Mouse (Mus musculus): Measurements from ENCODE around the gene Mog.
"Not testable (repeated sequence)": the region's sequence is repeated elsewhere in the genome, so short reads cannot be mapped to it uniquely, and the experiment has no call there.

The Mog gene

DNA sequence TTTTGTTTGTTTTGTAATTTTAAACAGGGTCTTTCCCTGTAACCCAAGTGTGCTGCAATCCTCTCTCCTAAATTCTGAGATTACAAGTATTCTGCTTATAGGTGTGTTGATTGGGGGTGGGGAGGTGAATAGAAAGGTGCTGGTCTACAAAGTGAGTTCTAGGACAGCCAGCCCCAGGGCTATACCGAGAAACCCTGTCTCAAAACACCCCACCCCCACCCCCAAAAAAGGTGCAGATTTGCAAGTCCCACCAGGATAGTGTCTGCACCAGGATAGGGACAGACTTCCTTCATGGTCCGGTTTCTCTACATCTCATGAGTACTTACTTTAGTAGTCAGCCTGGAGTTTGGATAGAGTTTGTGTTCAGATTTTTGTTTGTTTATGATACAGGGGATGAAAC lies 24.7 kb downstream of the Mog start:
- in situ Hi-C loops (cut with MboI, MseI), result no loop called here

DNA sequence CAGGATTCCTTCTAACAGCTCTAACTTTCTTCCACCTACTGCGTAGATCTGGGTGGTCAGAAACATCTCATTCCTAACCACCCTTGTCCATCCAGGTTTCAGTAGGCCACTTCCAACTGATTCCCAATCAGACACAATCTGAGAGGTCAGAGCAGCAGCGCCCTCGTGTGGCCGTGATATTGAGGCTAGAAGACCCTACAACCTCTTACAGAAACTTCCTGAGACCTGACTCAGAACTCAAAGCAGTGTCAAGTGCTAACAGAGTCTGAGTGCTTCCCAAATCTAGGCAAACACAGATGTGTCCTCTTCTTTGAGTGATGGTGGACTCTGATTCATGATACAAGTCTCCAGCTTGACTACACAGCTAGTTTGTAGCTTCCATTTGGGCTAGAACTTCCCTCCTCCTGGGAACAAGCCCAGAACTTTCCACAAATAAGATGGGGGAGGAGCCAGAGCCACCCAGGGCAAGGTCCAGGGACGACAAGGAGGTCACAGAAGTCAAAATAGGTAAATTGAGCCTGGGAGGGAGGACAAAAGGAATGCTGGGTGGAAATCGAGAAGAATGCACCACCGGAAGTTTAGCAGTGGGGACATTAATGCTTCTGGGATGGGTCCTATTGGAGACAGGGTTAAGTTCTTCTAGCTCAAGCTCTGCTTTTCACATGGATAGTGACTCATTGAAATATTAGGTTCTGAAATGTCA lies 26.0 kb downstream of the Mog start:
- in situ Hi-C loops (cut with MboI, MseI), result no loop called here

DNA sequence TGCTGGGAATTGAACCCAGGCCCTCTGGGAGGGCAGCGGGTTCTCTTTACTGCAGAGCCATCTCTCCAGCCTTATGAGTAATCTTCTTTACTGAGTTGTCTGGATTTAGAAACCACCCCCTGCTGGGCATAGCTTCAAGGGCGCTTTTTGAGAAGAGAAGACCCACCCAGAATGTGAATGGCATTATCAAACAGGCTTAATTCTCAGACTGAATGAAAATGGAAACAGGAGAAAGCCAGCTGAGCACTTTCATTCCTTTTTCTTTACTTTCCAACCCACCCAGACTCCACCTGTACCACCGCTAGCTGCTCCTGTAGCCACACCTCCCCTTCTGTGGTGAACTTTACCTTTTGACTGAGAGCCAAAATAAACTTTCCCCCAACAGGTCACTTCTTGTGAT lies 27.8 kb downstream of the Mog start:
- in situ Hi-C loops (cut with MboI, MseI), result no loop called here

DNA sequence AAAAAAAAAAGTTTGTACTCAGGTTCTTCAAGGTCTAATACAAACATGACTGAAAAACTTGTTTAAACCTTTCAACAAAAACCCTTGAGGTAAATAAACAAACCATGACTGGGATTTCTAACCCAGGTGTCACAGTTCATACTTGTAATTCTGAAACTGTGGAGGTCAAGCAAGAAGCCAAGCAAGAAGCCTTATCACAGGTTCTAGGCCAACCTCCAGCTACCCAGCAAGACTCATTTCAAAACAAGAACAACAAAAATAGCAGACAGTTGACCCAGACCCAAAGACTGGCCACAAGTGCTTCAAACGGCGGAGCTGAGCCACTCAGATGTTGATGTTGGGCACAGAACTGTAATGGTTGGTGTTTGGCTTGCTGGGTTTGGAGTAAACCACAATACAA lies 28.7 kb downstream of the Mog start:
- in situ Hi-C loops (cut with MboI, MseI), result no loop called here

DNA sequence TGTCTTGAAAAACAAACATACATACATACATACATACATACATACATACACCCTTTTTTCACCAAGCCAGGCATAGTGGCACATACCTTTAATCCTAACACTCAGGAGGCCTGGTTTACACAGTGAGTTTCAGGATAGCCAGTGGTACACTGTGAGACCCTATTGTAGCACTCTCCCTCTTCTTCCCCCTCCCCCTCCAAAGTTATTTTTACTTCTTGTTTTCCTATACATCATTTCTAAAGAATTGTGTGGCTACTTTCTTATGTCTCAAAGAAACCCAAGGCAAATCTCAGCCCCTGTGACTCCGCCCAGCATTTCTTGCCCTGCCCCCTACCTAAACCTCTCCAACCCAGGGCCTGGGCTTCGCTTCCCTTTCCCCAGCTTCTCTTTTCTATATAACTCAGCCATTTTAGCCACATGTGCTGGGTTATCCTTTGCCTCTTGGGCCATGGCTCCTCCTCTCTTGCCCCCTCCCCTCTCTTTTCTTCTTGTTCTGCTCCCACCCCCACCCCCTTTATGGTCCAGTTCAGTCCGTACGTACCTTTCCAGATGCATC lies 29.4 kb downstream of the Mog start:
- in situ Hi-C loops (cut with MboI, MseI), result no loop called here

DNA sequence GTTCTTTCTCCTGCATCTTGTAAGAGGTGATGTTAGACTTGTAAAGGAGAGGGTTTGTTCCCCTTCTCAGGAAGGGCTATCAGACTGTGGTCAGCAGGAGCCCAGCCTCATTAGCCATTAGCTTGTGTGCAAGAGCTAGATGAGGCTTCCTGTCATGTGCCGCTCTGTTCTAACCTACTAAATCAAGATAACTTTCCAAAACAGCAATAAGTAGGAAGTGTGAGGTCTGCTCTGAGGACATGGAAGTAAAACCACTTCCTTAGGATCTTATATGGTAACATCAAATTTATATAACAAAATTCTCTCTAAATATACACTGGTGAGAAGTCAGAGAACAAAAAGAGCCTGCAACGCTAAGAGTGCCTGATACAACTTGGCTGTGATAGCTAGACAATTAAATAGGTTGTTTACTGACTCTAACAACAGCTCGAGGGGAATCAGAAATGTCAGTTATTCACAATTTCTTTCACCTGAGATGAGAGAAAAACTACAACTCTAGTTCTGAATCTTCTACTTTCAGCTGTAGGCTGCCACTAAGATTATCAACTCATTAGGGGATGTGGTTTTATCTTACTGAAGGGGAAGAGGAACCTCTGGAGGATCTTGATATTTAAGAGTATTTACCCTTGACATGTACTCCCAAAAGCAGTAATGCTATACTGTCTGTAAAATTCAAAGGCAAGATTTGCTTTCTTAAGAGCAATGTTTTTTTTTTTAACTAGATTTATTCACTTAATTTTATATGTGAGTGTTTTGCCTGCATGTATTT lies 30.7 kb downstream of the Mog start:
- in situ Hi-C loops (cut with MboI, MseI), result no loop called here

DNA sequence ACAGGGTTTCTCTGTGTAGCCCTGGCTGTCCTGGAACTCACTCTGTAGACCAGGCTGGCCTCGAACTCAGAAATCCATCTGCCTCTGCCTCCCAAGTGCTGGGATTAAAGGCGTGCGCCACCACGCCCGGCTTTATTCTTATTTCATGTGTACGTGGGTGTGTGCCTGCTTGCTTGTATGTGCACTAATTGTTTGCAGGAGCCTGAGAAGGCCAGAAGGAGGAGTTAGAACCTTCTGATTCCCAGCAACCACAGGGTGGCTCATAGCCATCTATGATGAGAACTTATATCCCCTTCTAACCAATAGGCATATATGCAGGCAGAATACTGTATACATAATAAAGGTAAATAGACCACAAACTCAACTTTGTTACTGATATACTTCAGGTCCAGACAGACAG lies 32.6 kb downstream of the Mog start:
- in situ Hi-C loops (cut with MboI, MseI), result not testable (repeated sequence)

DNA sequence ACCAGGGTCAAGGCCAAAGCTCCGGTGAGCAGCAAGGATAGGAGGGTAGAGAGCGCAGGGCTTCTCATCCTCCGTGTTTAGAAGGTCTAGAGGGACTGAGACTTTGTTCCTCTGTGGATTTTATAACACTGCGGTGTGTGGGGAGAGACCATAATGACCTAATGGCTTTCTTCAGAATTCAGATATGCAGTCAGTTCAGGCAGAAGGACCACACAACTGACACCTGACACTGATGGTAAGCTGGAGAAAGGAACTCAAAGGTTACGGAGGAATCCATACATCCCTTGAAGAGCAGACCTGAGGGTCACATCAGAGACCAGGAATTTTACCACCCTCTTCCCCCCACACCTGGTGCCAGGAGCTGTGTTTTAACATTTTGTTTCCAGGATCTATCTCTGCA lies 33.8 kb downstream of the Mog start, which contains the start of gene H2-M5:
Gene H2-M5, minus strand, starts transcription at position 101 of the 400 bp plus-strand sequence.
- in situ Hi-C loops (cut with MboI, MseI), result no loop called here

DNA sequence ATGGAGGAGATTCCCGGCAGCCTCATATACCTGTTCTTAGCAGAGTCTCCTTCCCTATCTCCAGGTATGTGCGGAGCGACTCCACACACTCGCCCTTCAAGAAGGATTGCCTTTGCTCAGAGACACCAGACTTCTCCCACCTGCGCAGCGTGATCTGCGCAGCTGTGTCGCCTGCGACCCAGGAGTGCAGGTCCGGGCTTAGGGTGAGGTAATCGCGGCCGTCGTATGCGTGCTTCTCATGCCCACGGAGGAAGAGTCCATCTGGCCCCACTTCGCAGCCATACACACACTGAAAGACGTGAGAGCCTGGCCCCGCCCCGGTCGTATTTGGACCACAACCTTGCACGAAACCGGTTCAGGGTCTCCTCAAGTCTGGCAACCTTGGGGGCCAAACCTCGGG lies 34.7 kb downstream of the Mog start:
- in situ Hi-C loops (cut with MboI, MseI), result no loop called here

DNA sequence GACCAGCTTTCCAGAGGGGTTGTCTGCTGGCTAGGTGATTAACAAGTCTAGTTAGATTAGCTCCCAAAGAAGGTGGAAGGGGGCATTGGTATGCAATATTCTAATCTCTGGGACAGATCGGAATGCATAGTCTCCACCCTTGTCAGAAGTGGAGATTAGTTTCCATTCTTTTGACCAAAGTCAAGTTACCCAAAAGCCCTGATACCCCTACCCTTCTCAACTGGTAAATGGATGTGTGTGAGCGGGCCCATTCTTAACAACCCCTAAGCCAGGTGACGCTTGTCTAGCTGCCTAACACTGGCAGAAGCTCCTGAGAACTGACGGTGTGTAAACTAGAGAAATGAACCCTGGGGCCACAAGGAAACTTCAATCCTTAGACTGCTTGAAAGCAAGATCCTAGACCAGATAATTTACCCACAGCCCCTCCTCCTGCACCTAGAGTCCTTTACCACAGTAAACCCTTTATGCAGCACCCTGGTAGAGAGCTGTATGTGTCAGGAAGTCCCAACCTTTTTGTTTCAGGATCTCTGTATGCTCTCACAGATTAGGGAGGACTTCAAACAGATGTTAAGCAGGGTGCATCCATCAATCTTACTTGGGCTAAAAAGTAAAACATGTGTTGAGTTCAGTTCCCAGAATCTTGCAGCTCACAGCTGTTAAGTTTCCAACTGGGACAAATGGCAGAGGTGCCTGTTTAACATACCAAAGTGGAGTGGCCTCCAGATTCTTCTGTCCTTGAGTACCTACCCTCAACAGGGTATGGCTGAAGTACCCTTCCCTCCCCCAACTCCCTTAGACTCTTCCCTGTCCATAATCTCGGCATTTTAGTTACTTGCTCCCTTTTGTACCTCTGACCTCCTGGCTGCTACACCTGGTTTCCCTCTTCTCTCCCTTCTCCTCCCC lies 40.7 kb downstream of the Mog start:
- in situ Hi-C loops (cut with MboI, MseI), result no loop called here

DNA sequence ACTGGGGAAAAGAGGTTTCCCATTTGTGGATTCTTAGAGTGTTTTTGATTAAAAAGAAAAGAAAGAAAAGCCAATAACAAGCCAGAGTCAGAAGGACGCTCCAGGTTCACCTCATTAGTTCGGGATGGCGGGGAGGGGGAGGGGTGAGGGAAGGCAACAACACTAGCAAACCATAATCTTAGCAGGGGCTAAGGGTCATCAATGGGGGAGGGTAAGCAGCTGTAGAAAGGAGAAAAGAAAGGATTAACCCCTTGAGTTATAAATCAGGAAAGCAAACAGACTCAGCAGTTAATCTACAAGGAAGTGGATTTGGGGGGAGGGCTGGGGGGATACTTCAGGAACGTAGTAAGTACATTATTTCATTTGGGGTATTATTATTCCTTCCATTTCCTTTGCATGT lies 41.4 kb downstream of the Mog start:
- in situ Hi-C loops (cut with MboI, MseI), result no loop called here

DNA sequence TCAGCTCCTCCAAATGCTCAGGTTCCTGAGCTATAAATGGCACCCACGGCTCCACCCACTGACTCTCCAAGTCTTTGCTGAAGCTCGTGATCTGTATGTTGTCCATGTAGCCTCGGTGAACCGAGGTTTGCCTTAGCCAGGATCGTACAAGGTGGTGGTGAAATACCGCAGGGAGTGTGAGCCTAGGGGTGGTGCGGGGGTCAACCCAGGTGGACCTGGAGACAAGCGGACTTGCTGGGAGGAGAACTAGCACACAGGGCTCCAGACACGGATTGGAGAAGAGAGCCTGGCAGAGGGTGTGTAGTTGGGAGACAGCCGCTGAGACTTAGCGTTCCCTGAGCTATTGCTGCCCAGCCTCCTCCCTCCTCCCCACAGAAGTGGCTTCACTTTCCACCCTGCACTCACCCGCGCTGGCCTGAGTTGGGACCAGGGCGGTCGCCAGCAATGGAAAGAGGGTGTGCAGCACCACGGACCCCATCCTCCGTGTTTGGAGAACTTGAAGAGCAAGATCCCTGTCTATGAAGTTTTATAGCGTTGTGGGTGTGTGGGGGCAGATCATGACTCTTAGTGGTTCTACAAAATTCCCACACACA lies 41.9 kb downstream of the Mog start, which contains the start of gene 2410137M14Rik:
Gene 2410137M14Rik, minus strand, starts transcription at position 17 of the 593 bp plus-strand sequence.
- in situ Hi-C loops (cut with MboI, MseI), result no loop called here

DNA sequence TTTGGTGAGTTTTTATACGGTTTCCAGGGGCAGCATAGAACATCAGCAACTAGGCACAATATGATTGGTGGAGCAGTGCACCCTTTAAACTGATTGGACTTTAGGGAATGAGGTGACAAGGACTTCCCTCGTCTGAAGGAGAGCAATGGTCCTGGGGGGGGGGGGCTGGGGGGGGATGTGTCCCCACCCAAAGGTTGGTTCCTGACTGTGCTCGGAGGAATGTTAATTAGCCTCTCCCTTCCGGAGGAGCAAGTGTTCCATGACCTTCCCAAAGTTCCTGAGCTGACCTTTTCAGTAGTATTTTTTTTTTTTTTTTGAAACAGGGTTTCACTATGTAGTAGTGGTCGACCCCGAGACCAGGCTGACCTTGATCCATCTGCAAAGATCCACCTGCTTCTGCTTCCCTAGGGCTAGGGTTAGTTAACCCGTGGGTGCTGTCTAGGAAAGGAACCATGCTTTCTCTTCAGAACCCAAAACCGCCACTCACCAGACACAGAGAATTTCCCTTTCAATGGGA lies 49.9 kb downstream of the Mog start:
- in situ Hi-C loops (cut with MboI, MseI), result no loop called here

DNA sequence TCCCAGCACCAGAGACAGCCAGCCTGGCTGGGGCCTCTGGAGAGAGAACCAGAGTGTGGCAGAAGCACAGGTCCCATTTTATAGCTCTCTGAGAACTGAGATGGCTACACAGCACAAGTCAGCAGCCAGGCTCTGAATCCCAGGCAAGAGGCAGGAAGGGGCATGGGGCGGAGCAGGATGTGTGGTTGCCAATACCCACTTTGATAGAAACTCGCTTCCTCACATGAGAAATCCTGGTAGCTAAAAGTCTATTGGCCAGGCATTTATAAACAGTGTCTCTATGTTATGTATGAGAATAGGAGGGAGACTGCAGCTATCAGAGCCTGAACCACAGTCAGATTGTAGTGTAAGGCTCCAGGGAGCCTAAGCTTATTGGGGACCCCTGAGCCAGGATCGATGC lies 50.4 kb downstream of the Mog start:
- in situ Hi-C loops (cut with MboI, MseI), result no loop called here

DNA sequence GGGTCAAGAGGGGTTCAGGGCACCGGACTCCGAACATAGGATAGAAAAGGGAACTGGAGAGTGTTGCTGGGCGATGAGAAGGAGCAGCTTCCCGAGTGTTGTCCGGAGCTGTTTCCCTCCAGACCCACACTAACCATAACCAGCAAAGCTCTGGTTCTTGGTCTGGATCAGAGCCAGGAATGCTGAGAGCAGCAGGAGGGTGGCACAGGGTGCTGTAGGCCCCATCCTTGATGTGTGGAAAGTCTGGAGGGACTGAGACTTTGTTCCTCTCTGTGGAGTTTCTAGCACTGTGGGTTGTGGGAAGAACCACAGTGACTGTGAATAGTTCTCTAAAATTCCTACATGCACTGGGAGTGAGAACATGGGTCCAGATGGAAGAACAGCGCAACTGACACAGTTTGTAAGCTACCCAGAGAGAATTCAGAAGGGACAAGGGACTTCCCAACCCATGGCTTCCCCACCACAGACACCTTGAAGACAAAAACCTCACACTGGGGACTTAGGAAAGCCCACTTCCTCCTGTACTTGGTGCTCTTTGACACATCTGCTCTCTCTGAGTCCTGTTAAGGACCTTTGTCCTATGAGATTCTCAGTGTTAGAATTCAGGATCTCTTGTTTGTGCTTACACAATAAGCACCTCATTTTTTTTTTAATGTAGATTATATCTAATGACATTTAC lies 51.9 kb downstream of the Mog start:
- in situ Hi-C loops (cut with MboI, MseI), result no loop called here

DNA sequence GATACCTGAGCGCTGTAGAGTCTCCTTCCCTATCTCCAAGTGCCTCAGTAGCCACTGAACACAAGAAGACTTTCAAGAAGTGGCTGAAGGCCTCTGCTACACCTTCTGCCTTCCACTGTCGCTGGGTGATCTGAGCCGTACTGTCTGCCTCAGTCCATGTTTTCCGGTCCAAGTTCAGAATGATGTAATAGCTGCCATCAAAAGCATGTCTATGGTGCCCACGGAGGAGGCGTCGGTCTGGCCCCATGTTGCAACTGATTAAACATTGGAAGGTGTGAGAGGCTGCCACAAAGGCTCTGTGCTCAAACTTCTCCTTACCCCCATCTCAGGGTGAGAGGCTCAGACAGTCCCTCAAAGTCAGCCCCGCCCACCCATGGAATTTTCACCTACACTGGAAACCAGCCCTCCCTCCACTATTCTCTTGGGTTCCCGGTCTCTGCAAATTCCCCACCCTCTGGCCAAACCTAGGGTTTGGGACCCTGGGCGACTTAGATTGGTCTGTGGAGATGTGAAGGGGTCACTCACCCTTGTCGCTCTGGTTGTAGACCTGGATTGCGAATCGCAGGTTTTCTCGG lies 52.8 kb downstream of the Mog start:
- in situ Hi-C loops (cut with MboI, MseI), result no loop called here

DNA sequence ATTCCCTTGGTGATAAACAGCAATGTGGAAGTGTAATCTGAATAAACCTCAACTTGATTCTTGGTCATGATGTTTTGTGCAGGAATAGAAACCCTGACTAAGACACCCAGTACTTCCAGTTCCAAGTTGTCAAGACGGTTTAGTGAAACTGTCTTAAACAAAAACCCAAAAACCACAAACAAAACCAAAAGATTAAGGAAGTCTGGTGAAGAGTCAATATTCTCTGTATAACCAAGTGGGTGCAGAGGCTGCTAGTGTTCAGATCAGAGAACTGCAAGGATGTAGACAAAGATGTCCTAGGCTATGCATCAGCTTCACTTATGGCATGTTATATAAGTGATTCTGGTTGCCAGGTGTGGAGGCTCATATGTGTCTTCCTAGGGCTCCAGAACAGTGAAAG lies 56.3 kb downstream of the Mog start:
- in situ Hi-C loops (cut with MboI, MseI), result loop anchor here in 1 of 2 experiments (5.0 kb wide), 1 partner anchor 80 kb away; the partner anchor contains the start of gene Gabbr1

DNA sequence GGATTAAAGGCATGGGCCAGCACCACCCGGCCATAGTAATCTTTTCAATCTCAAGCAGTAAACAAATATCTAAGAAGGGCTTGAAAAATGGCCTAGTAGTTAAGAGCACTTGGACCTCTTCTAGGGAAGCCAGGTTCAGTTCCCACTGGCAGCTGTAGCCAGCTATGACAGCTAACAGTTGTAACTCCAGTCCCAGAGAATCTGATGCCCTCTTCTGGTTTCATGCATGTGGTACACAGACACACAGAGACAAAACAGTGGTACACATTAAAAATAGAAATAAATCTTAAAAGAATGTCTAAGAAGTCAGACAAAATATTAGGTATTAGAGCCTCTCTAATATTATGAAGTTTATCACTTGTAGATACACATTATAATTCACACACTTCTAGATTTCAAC lies 62.1 kb downstream of the Mog start:
- in situ Hi-C loops (cut with MboI, MseI), result no loop called here

All from T-helper 17 cell (primary cell).